Mouse (Mus musculus): Measurements from ENCODE around the gene Bfsp2. TPM values are rescaled to one million over a fixed set of nuclear protein-coding genes. Genes with fewer than 3 reads are reported as not detected.

The Bfsp2 gene
- polyA plus RNA-seq, 1 experiment = not detected

GRCm38 (mm10) chr9:103459307-103459706 lies 20.9 kb downstream of the Bfsp2 start:
- TF ChIP-seq GATA1 (IDR thresholded peaks at IDR 0.05; ENCODE audit: low read length) = no peak

GRCm38 (mm10) chr9:103449651-103450050 lies 30.6 kb downstream of the Bfsp2 start:
- TF ChIP-seq GATA1 (IDR thresholded peaks at IDR 0.05; ENCODE audit: low read length) = no peak

- no peak for TF ChIP-seq GATA1 (IDR thresholded peaks at IDR 0.05; ENCODE audit: low read length)
Measured at GRCm38 (mm10) chr9:103449092-103449491, 31.1 kb downstream of the Bfsp2 start.

GRCm38 (mm10) chr9:103444656-103445055 lies 35.6 kb downstream of the Bfsp2 start:
- TF ChIP-seq GATA1 (IDR thresholded peaks at IDR 0.05; ENCODE audit: low read length) = no peak

- TF ChIP-seq GATA1 (IDR thresholded peaks at IDR 0.05; ENCODE audit: low read length) = no peak
Measured at GRCm38 (mm10) chr9:103443824-103444185, 36.4 kb downstream of the Bfsp2 start.

- no peak for TF ChIP-seq GATA1 (IDR thresholded peaks at IDR 0.05; ENCODE audit: low read length)
Measured at GRCm38 (mm10) chr9:103443121-103443823, 36.9 kb downstream of the Bfsp2 start.

- TF ChIP-seq GATA1 (IDR thresholded peaks at IDR 0.05; ENCODE audit: low read length) = no peak
Measured at GRCm38 (mm10) chr9:103440597-103440996, 39.6 kb downstream of the Bfsp2 start.

GRCm38 (mm10) chr9:103437104-103437503 lies 43.1 kb downstream of the Bfsp2 start:
- no peak for TF ChIP-seq GATA1 (IDR thresholded peaks at IDR 0.05; ENCODE audit: low read length)

GRCm38 (mm10) chr9:103434116-103434515 lies 46.1 kb downstream of the Bfsp2 start:
- no peak for TF ChIP-seq GATA1 (IDR thresholded peaks at IDR 0.05; ENCODE audit: low read length)

GRCm38 (mm10) chr9:103432122-103432778 lies 48.0 kb downstream of the Bfsp2 start:
- TF ChIP-seq GATA1 (IDR thresholded peaks at IDR 0.05; ENCODE audit: low read length) = no peak

- TF ChIP-seq GATA1 (IDR thresholded peaks at IDR 0.05; ENCODE audit: low read length) = no peak
Measured at GRCm38 (mm10) chr9:103431718-103432117, 48.5 kb downstream of the Bfsp2 start.

GRCm38 (mm10) chr9:103430431-103431220 lies 49.6 kb downstream of the Bfsp2 start:
- no peak for TF ChIP-seq GATA1 (IDR thresholded peaks at IDR 0.05; ENCODE audit: low read length)

GRCm38 (mm10) chr9:103426425-103426824 lies 53.8 kb downstream of the Bfsp2 start:
- no peak for TF ChIP-seq GATA1 (IDR thresholded peaks at IDR 0.05; ENCODE audit: low read length)

GRCm38 (mm10) chr9:103424869-103425268 lies 55.4 kb downstream of the Bfsp2 start:
- no peak for TF ChIP-seq GATA1 (IDR thresholded peaks at IDR 0.05; ENCODE audit: low read length)

GRCm38 (mm10) chr9:103423951-103424350 lies 56.3 kb downstream of the Bfsp2 start:
- TF ChIP-seq GATA1 (IDR thresholded peaks at IDR 0.05; ENCODE audit: low read length) = no peak

- no peak for TF ChIP-seq GATA1 (IDR thresholded peaks at IDR 0.05; ENCODE audit: low read length)
Measured at GRCm38 (mm10) chr9:103423384-103423783, 56.8 kb downstream of the Bfsp2 start.

All from G1E-ER4 (cell line).